Mouse (Mus musculus): ENCODE measurements around the gene Cog2.

The Cog2 gene

DNA sequence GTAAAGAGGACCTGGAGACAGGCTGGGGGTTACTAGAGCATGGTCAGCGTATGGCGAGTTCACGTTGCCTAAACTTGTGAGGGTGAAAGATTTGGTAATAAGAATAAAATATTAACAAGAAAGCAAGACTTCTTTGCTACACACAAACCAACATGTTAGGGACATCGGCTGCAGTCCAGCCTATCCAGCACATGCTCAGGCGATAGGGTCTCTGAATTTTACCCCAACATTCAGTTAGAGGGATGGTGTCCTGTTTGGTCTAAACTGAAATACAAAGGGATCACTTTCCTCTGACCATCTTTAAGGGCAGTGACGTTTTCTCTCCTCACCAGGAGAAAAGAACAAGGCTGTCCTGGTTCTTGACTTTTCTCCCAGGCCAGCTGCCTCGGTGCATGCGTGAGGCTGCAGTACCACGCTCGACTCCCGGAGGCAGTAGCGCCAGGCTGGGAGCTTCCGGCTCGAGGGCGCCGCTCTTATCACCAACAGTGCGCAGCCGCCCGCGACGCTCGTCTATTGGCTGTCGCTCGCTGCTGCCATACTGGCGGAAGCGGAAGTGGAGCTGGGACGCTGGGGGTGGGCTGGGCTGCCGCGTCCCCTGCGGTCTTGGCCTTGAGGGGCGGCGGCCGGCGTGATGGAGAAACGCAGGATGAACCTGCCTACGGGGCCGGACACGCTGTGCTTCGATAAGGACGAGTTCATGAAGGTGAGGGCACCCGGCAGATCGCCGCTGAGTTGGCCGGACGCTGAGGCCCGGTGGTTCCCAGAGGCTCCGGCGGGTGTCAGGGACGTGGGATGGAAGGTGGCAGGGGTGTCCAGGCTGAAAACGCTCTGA is at the start of gene Cog2:
Cog2 (plus strand) TSS at position 519 of the 832 bp plus-strand sequence.
- DNase-seq: peak; percentile 97

DNA sequence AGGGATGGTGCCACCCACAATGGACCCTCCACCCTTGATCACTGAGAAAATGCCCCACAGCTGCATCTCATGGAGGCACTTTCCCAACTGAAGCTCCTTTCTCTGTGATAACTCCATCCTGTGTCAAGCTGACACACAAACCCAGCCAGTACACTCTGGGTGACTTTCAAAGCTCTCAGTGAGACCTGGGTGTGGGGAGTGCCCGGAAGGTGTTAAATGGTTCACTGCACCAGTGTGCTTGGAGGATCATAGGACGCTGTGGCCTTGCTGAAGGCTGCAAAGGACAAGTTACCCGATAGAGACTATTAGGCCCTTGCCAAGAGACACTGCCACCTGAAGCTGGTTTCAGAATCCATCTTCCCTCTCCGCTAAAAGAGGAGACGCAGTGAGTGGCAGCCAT is 44.9 kb upstream of the Cog2 start:
- no peak for DNase-seq

DNA sequence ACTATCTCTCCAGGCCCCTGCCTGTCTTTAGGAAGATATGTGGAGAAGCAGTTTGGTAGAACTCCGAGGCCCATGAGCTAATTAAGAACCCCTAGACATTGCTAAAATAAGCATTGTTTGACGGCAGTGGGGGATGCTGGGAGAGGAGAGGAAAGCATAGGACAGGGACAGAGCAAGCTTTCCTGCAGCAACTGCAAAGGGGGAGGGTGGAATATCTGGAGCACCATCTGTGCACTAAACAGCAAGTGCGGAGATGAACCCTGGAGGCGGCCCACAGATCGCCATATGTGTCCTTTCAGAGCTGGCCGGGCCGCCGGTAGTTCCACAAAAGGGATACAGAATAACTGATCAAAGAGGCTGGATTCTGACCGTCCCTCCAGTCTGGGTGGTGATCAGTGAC is 43.9 kb upstream of the Cog2 start:
- peak; percentile 71 for DNase-seq

DNA sequence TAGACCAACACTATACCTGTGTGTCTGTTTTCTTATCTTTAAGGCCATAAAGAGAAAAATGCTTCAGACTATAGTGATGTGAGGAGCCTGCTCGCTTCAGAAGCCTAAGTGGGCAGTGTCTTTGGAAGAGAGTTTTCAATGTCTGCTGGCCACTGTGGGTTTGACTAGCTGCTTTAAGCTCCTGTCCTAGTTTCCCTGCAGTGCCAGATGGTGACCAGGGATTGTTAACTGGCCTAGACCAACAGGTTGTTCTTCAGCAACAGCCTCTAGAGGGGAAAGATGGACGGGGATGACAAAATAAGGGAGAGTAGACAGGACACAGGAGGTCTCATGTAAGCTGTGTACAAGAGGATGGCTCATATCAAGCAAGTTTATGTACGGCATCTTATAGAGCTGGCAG is 41.3 kb upstream of the Cog2 start:
- DNase-seq: peak; percentile 60

DNA sequence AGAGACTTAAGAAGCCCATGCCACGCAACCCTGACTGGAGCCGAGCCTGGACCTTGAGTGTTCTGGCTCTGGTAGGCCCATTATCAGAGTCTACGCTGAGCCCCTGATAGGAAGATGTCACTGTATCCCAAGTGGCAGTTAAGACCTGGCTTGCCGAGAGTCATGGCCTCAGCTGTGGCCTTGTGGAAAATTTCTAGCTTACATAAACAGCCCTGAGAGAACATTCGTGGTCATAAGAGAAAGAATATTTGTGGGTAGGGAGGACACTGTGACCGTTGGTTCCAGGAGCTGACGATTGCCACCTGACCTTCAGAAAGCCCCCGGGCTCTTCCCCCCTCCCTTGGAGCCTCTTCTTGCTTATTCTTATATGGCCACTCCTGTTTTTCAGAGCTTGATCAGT is 40.2 kb upstream of the Cog2 start:
- no peak for DNase-seq

DNA sequence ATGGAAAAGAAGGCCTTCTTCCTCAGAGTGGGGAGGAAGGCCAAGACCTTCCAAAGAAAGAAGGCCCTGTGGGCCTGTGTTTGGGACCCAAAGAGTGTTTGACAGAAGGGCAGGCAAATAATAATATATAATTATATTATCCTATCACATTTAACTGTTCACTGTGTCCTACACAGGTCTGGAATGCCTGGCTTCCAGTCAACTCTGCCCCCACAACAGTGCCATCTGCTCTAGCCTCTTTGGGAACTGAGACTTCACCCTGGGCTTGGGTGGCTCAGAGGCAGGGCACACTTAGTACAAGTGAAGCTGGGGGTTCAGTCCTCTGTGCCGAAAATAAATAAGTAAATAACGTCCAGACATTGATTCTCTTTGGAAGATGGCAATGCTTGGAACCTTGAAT is 37.8 kb upstream of the Cog2 start:
- no peak for DNase-seq

DNA sequence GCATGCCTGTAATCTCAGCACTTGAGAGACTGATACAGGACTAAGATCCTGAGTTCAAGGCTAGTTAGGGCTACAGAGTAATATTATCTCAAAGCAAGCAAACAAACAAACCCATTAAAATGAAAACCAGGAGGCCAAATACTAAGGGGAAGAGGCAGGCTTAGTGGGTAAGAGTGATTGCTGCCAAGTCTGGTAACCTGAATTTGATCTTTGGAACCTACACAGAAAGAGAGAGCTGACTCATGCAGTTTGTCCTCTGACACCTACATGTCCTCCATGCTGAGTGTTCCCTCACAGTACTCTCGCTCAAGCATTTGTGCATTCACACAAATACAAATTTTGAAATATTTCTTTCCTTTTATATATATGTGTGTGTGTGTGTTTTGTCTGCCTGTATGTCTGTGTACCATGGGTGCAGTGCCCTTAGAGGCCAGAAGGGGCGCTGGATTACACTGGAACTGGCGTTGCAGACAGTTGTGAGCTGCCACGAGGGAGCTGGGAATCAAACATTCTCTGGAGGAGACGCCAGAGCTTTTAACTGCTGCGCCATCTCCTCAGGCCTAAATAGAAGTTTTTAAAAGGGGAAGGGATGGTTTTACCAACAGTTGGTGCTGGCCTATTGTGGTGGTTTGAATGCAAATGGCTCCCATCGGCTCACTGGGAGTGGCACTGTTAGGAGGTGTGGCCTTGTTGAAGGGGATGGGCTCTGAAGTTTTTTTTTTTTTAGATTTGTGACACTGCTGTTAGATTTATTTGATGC is 37.0 kb upstream of the Cog2 start:
- no peak for DNase-seq

DNA sequence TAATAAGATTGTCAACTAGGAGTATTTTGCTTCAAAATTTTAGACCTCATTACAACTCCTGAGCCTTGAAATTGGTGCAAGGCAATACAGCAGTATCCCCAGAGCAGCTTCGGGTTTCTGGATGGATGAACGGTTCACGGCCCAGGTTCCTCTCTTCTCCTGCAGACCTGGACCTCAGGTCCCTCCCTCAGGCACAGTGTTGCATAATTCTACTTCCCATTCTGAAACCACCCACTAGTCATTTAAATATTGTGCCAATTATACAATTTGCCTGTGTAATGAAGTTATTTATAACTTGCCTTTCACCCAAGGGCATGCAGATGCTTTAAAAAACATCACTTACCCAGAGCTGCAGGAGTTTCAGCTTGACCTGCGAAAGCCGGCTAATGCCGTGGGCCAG is 31.3 kb upstream of the Cog2 start:
- no peak for DNase-seq

DNA sequence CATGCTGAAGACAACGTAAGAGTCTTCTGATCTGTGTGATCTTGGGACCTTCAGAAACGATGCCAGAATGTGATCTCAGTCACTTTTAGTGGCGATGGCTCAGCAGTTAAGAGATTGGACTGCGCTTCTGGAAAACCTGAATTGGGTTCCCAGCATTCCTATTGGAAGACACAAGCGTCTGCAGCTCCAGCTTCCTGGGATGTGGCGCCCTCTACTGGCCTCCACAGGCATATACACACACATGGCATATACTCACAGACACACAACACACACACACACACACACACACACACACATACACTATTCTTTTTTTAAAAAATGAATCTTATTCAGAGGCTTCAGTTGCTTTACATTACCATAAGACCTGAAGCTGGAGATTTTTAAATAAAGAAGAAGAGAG is 30.8 kb upstream of the Cog2 start:
- DNase-seq: no peak

DNA sequence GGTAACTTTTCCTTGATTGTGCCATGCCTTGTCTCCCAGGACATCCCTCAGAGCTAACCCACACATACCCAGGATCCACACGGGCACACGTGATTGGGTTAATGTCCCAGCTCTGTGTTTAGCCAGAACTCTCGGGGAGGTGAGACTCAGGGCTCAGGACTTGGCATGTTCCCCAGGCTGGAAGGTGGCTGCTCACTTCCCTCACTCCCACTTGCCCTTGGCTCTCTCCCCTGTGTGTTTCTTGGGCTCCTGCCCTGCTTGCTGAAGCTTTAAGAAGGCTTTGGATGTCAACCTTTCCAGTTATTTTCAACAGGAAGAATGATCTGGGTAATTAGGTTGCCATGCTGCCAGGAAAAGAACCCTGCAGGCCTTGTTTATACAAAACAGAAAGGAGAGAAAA is 26.2 kb upstream of the Cog2 start:
- no peak for DNase-seq

DNA sequence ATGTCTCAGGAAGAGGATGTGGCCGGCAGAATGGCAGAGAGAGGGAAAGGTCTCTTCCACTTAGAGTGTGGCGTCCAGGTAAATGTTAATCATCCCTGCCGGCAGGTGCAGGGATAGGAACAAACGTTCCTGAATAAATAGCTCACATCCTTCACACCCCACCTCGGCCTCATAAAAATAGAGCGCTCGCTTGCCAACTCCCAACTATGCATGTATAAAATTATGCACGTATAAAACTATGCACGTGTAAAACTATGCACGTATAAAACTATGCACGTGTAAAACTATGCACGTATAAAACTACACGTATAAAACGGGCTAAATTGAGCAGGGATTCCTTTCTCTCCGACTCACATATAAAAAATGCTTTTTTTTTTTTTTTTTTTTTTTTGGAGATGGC is 25.6 kb upstream of the Cog2 start:
- DNase-seq: no peak

DNA sequence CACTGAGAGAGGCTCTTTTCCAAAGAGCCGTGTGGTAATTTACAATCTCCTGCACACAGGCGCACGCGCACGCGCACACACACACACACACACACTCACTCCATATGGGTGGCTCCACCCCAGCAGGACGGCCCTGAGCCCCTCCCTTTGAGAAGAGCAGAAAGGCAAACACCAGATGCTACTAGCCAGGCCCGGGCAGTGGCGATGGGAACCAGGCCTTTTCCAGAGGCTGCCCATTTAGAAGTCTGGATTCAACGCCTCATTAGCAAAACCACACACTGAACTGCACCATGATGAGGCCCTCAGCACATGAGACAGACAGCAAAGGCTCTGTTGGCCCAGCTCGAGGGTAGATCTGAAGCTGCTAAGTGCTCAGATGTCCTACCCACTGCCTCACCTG is 24.9 kb upstream of the Cog2 start:
- DNase-seq: peak; percentile 29

DNA sequence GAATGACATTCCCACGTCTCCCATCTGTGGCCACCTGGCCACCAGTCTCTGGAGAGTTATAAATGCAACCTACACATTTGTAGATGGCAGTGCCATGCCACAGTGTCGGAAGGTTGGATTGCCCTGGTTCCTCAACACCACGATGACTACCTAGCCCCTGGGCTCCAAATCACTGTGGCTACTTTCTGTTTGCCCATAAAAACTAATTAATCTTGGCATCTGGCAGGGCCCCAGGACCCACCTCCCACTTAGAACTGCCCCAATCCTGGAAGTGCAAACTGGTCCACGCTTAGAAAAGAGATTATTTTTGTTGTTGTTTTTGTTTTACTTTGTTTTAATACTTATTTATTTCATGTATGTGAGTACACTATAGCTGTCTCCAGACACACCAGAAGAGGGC is 24.3 kb upstream of the Cog2 start:
- no peak for DNase-seq

DNA sequence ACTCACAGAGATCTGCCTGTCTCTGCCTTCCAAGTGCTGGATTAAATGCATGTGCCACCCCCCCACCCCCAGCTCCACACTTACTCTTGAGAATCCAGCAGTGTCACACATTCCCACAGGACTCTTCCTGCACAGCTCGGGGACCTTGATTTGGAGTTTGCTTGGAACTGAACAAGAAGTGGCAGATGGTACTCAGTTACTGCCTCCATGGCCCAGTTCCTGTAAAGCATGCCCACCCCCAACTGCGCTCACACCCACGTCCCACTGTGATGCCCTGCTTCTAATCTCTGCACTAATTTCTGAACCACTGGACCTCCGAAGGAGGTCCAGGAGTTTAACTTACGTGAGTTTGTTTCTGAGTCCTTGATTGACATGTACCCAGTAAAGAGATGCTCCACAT is 23.7 kb upstream of the Cog2 start:
- no peak for DNase-seq

DNA sequence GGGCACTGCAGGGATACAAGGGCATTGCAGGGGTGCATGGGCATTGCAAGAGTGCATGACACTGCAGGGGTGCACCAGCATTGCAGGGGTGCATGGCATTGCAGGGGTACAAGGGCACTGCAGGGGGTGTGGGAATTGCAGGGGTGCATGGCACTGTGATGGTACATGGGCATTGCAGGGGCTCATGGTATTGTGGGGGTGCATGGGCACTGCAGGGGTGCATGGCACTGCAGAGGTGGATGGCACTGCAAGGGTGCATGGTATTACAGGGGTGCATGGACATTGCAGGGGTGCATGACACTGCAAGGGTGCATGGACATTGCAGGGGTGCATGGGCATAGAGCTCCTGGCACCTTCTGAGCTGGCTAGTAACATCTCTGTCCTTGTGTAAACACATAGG is 22.2 kb upstream of the Cog2 start:
- DNase-seq: no peak

DNA sequence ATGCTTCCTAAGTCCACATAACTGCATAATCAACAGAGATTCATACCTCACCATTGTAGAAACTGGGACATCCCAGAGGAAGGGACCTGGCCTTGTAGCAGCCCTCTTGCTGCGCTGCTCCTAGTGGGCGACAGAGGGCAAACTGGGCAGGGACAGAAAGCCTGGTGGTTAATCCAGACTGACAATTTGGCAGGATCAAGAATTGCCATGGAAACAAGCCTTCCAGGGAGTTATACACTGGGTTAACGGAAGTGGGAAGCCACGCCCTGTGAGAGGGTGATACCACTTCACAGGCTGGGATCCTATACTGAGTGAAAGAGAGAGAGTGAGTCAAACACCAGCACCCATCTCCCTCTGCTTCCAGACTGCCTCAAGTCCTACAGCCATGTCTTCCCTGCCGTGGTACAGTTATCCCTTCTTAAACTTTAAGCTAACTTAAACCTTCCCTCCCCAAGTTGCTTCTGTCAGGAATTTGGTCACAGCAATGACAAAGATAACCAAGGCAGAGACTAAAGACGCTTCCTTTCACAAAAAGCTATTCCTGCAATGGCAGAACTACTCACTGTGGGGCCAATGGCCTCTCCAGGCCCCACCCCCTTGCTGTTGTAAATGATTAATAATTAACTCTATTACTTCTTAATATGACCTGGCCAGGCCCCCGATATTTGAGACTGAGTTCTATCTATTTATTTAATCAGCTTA is 21.2 kb upstream of the Cog2 start:
- DNase-seq: peak; percentile 24

DNA sequence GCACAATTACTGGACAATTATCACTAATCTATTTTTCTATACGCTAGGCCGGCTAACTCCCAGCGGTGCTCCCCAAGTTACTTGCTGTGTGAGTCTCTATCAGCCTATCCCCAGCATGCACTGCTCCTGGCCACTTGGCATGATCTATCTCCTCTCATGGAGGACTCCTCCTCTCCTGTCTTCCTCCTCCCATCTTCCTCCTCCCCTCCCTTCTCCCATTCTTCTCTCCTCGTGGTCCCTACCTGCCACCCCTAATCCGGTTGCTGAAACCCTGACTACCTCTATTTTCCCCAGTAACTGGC is 20.7 kb upstream of the Cog2 start:
- DNase-seq: no peak

DNA sequence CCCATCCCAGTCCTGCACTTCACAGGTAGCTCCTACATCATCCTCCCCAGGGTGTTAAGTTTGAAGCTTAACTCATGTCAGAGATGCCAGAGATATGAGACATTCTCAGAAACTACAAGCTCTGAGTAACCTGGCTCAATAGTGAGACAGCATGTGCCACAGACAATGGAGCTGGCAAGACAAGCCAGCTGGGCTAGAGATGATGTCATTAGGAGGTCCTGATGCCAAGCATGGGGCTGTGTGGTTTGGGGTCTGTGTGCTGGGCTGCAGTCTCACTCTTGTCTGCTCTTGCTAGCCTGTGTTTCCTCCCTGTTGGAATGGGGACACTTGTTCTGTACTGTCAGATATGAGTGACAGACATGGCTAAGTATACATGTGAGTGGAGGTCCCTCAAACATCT is 14.9 kb upstream of the Cog2 start:
- DNase-seq: no peak

DNA sequence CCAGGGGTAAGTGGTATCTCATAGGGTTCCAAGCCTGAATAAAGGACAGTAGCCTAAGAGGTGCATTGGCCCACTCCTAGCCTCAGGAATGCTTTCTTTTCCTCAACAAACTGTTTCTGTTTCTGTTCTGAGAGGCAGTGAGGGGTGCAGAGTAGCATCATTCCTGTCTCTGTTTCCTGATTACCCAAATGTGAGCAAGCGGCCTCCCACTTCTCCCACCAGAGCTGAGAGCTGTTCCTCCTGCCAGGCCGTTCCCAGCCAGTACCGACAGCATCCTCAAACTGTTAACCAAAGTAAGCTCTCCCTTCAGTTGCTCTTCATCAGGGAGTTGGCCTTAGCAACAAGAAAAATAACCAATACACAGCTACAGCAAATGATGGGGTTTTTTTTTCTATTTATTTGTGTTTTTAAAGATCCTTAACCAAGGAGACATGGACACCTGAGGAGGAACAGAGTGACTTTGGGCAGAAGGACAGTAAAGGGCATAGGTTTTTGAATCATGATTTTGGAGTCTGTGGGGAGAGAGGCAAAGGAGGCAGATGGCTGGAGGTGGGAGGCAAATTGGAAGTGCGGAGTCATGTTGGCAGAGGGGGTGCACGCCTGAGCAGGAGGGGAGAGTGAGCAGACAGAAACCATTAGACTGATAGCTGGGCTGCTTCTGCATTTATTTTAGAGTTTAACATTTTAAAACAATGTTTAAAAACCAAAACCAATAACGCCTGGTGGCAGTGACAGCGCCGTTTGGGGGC is 12.8 kb upstream of the Cog2 start:
- DNase-seq: no peak

DNA sequence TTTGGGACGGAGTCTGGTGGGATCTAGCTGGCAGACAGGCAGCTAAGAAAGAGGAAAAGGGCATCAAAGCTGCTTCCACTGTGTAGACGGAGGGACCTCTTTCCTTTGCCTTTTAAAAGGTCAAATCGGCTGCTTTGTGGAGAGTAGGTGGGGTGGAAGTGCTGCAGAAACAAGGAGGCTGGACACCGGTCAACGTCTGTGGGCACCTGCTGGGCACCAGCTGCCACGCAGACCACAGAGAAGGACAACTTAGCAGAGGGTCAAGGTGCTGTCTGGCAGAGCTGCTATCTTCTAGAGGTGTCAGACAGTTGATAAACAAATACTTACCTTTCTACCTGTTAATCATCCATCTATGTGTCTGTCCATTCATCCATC is 12.3 kb upstream of the Cog2 start:
- DNase-seq: no peak

DNA sequence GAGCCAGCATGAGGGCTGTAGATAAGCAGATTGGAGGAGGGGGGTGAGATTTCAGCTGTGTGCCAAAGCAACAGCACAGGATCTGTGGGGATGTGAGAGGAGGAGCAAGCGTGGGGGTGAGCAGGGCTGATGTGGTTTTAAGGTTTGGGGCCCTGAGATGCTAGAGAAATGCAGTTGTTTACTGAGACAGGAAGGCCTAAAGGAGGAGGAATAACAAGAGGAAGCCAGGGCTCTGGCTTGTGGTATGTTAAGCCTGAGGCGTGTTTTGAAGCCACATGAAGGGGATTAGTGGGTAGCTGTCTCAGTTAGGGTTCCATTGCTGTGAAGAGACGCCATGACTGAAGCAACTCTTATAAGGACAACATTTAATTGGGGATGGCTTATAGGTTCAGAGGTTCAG is 11.4 kb upstream of the Cog2 start:
- DNase-seq: no peak

DNA sequence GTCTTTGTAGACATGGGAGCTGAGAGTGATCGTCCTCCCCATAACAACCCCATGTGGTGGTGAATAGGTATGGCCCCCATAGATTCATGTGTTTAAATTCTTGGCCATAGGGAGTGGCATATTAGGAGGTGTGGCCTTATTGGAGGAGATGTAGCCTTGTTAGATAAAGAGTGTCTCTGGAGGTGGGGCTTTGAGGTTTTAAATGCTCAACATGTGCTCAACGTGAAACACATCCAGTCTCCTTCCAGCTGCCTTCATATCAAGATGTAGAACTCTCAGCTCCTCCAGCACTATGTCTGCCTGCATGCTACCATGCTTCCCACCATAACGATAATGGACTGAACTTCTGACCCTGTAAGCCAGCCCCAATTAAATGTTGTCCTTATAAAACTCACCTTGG is 4.5 kb upstream of the Cog2 start:
- no peak for DNase-seq

DNA sequence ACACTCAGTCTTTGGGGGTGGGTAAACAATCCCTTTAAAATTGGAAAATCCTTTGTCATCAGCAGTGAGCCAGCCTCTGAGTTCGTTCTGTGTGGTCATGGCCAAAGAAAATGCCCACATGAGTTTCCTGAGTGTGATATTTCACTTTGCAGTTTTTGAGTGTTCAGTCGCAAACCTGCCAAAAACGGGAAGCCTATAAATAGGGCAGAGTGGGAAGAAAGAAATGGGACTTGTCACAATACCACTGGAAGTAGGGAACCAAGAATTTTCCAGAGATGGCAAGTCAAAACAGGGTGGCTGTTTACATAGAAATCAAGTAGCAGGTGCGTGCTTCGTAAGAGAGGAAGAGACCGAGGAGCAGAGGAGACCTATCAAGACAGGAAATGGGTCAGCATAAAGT is 4.0 kb upstream of the Cog2 start:
- DNase-seq: no peak

DNA sequence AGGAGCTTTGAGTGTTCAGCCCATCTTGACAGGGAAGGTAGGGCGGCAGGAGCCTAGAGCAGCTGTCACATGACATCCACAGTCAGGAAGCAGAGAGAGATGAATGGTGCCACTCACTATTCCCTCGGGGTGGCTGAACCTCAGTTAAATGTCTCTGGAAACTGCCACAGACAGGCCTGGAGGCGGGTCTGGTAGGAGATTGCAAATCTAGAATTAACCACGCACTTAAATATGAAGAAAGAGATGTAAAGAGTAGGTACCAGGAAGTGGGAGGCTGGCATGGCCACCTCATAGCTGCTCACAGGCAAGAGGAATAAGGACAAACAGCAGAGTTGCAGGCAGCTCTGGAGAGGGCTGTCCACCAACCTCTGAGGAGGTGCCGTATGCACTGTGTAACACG is 3.4 kb upstream of the Cog2 start:
- no peak for DNase-seq

Data from retina, postnatal 1 day (tissue).